Mouse (Mus musculus): Measurements from ENCODE around the gene Cpt2. TPM values are rescaled to one million over a fixed set of nuclear protein-coding genes. Genes with fewer than 3 reads are reported as not detected.
A peak's percentile ranks its signal among the peaks of the same experiment; 100 is the strongest.

Cpt2 gene
- polyA plus RNA-seq, 1 experiment from 2014 or later = 43.7 TPM

DNA sequence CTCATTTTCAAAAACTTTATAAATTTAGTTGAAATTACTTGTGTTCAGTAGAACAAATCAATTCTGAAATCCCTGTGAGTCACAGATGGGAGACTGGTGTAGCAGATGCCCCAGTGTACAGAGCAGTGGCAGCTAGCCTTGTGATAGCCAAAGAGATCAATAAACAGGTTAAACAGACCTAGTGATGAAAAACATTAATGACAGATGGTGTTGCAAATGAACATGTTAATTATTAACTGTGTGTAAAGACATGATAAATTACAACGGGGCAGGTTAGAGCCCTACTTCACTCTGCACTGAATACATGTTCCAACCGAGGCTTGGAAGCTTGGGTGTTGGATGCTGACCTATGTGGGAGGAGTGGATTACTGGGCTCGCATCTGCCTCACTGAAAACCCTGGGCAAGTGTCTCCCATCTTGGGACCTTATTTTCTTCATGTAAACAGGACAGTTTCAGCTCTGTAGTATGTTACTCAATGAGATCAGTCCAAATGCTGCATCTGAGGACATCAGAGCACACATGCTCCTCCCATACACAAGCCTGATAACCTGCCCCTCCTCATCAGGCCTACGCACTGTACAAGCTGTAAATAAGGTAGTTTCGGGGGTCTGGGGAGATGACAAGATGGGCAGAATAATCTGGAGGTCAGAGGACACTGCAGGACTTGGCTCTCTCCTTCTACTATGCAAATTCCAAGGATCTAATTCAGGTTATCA lies 24.0 kb downstream of the Cpt2 start:
- no peak overlapping the region for H3K9ac ChIP-seq (ENCODE audit: low read length)
- H3K27ac ChIP-seq (ENCODE audit: low read length) = no peak overlapping the region
- peaks cover 23% of the 10 kb centered on the region for H3K36me3 ChIP-seq (ENCODE audit: control insufficient read depth, insufficient read depth, low read length)
- H3K9me3 ChIP-seq (ENCODE audit: control insufficient read depth, low read length) = no peaks in the 10 kb centered on the region
- ATAC-seq (ENCODE audit: low read depth) = no peak
- H3K4me2 ChIP-seq (ENCODE audit: low read depth, low read length) = no peak overlapping the region
- H3K4me1 ChIP-seq (replicated peaks; ENCODE audit: control insufficient read depth, insufficient read depth, low read length) = no peaks in the 10 kb centered on the region
- 75% methylated on average over 5 of the region's 5 CpGs for WGBS
- no peak overlapping the region for H3K4me3 ChIP-seq (ENCODE audit: low read length)
- H3K27me3 ChIP-seq (ENCODE audit: control insufficient read depth, insufficient read depth, low read depth, low read length) = no peaks in the 10 kb centered on the region

DNA sequence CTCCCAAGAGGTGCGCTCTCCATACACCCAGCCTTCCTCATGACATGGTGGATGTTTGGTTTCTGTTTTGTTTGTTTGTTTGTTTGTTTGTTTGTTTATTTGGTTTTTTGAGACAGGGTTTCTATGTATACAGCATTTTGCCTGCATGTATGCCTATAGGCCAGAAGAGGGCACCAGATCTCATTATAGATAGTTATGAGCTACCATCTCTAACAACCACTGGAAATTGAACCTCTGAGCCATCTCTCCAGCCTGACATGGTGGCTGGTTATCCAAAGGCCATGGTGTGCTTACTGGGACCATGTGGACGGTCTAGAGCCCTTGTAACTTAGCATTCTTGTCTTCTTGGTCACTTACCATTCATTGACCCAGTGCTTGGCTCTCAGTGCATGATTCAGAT lies 30.7 kb downstream of the Cpt2 start:
- ATAC-seq (ENCODE audit: low read depth) = no peak
- Histone ChIP-seq H3K27me3 (ENCODE audit: control insufficient read depth, insufficient read depth, low read depth, low read length) (no peaks in the 10 kb centered on the region), H3K9me3 (ENCODE audit: control insufficient read depth, low read length) (no peaks in the 10 kb centered on the region), H3K4me2 (ENCODE audit: low read depth, low read length) (no peak overlapping the region), H3K36me3 (ENCODE audit: control insufficient read depth, insufficient read depth, low read length) (peaks cover 25% of the 10 kb centered on the region), H3K4me3 (ENCODE audit: low read length) (no peak overlapping the region), H3K4me1 (replicated peaks; ENCODE audit: control insufficient read depth, insufficient read depth, low read length) (peaks cover 12% of the 10 kb centered on the region; the same call in 1 of the 2 replicates), H3K27ac (ENCODE audit: low read length) (no peak overlapping the region), H3K9ac (ENCODE audit: low read length) (no peak overlapping the region)
- WGBS = 77% methylated on average over 2 of the region's 2 CpGs

DNA sequence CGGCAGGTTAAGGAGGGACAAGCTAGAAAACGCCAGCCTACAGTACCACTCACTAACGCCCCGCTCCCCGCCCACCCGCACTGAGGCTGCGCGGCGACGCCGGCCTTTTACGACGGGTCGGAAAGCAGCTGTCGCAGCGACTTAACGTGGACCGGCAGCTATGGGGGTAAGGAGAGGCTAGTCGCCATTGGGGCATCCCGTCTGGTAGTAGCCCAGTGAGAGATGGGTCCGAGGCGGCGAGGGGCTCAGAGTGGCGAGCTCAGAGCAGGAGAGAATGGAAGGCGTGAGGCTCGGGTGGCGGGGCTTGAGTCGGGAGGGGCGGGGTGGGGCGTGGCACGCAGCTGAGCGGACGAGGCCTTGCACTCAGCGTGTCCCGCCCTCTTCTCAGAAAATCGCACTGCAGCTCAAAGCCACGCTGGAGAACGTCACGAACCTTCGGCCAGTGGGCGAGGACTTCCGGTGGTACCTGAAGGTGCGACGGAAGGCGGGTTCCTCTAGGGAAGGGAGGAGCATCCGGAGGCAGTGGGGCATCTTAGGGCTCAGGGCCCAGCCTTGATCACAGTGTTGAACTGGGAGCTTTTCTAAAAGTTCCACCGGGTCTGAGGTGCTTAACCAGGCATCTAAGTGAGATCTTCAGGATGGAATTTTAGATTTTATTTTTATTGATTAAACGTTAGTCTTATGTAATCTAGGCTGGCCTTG lies 33.5 kb downstream of the Cpt2 start, which contains the start of gene 0610037L13Rik:
Gene 0610037L13Rik (plus strand): TSS at position 83 of the 702 bp plus-strand sequence.
- H3K27ac ChIP-seq (ENCODE audit: low read length) = peak within 1 kb of the TSS; percentile 90
- peak within 1 kb of the TSS; percentile 84 for H3K4me2 ChIP-seq (ENCODE audit: low read depth, low read length)
- no peaks in the 10 kb centered on the region for H3K27me3 ChIP-seq (ENCODE audit: control insufficient read depth, insufficient read depth, low read depth, low read length)
- peaks cover 30% of the 10 kb centered on the region for H3K36me3 ChIP-seq (ENCODE audit: control insufficient read depth, insufficient read depth, low read length)
- H3K4me1 ChIP-seq (replicated peaks; ENCODE audit: control insufficient read depth, insufficient read depth, low read length) = peaks cover 12% of the 10 kb centered on the region; the same call in 1 of the 2 replicates
- peak within 1 kb of the TSS; percentile 80 for H3K9ac ChIP-seq (ENCODE audit: low read length)
- peak within 1 kb of the TSS; percentile 66 for H3K4me3 ChIP-seq (ENCODE audit: low read length)
- peak; percentile 97 for ATAC-seq (ENCODE audit: low read depth)
- no peaks in the 10 kb centered on the region for H3K9me3 ChIP-seq (ENCODE audit: control insufficient read depth, low read length)
- under 1% methylated on average over 48 of the region's 48 CpGs for WGBS

DNA sequence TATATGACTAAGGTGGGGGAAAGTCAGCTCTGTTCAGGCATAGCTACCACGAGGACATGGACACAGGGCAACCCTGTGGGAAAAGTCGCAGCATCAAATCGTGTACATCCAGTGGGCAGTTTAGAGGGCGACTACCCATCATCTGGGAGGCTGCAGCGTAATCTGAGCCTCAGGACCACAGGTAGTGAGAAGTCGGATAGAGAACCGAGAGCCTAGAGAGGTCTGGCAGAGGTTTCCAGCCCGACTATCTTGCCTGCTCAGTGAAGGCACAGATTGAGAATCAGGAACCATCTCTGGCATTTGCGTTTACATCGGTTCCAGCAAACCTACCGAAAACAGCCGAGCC lies 34.1 kb downstream of the Cpt2 start:
- H3K9ac ChIP-seq (ENCODE audit: low read length) = peak overlapping the region; percentile 80
- H3K36me3 ChIP-seq (ENCODE audit: control insufficient read depth, insufficient read depth, low read length) = peaks cover 32% of the 10 kb centered on the region
- H3K4me3 ChIP-seq (ENCODE audit: low read length) = peak overlapping the region; percentile 66
- WGBS = under 1% methylated on average over 12 of the region's 12 CpGs
- H3K27me3 ChIP-seq (ENCODE audit: control insufficient read depth, insufficient read depth, low read depth, low read length) = no peaks in the 10 kb centered on the region
- peaks cover 12% of the 10 kb centered on the region; the same call in 1 of the 2 replicates for H3K4me1 ChIP-seq (replicated peaks; ENCODE audit: control insufficient read depth, insufficient read depth, low read length)
- no peaks in the 10 kb centered on the region for H3K9me3 ChIP-seq (ENCODE audit: control insufficient read depth, low read length)
- peak overlapping the region; percentile 84 for H3K4me2 ChIP-seq (ENCODE audit: low read depth, low read length)
- peak; percentile 41 for ATAC-seq (ENCODE audit: low read depth)
- H3K27ac ChIP-seq (ENCODE audit: low read length) = peak overlapping the region; percentile 90

DNA sequence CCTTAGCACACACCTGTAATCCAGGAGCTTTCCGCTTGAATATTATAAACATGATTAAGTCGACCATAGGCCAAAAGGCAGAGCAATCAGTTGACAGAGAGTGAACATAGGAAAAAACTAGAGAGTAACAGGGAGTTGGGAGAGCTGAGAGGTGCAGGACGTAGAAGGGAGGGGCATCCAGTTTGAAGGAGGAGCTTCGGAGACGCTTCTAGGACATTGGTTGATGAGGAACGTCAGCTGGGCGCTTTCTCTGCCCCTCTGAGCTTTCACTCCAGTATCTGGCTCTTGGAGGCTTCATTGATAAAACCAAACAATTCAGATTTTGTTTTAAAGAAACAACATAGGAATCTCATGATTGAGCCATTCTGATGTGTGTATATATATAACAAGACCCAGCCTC lies 37.0 kb downstream of the Cpt2 start:
- WGBS = 77% methylated on average over 7 of the region's 7 CpGs
- no peak for ATAC-seq (ENCODE audit: low read depth)
- H3K4me3 ChIP-seq (ENCODE audit: low read length) = no peak overlapping the region

DNA sequence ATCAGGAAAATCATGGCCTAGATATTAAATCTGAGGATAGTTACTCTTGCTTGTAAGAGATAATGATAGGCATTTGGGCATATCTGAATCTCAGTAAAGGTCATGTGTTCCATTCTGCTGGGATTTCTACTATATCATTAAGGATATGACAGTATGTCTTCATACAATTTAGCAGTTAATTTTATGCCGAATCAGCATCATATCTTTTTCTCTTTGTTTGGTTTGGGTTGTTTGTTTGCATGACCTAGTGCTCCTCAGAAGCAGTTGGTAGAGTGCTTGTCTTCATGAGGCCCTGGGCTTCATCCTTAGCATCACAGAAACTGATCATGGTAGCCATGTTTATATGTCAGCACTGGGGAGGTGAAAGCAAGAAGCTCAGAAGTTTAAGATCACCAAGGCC lies 41.8 kb downstream of the Cpt2 start:
- Histone ChIP-seq H3K9ac (ENCODE audit: low read length) (no peak overlapping the region), H3K27ac (ENCODE audit: low read length) (no peak overlapping the region), H3K36me3 (ENCODE audit: control insufficient read depth, insufficient read depth, low read length) (peaks cover 34% of the 10 kb centered on the region), H3K4me1 (replicated peaks; ENCODE audit: control insufficient read depth, insufficient read depth, low read length) (peaks cover 8% of the 10 kb centered on the region), H3K4me3 (ENCODE audit: low read length) (no peak overlapping the region), H3K27me3 (ENCODE audit: control insufficient read depth, insufficient read depth, low read depth, low read length) (no peaks in the 10 kb centered on the region), H3K9me3 (ENCODE audit: control insufficient read depth, low read length) (no peaks in the 10 kb centered on the region), H3K4me2 (ENCODE audit: low read depth, low read length) (no peak overlapping the region)
- 78% methylated on average over 1 of the region's 1 CpGs for WGBS
- no peak for ATAC-seq (ENCODE audit: low read depth)

More for the DNA sequence above, 37.0 kb downstream of the Cpt2 start:
- H3K9me3 ChIP-seq (ENCODE audit: control insufficient read depth, low read length) = no peaks in the 10 kb centered on the region
- H3K27me3 ChIP-seq (ENCODE audit: control insufficient read depth, insufficient read depth, low read depth, low read length) = no peaks in the 10 kb centered on the region
- H3K36me3 ChIP-seq (ENCODE audit: control insufficient read depth, insufficient read depth, low read length) = peaks cover 39% of the 10 kb centered on the region
- no peak overlapping the region for H3K27ac ChIP-seq (ENCODE audit: low read length)
- H3K9ac ChIP-seq (ENCODE audit: low read length) = no peak overlapping the region
- no peak overlapping the region for H3K4me2 ChIP-seq (ENCODE audit: low read depth, low read length)
- peaks cover 12% of the 10 kb centered on the region; the same call in 1 of the 2 replicates for H3K4me1 ChIP-seq (replicated peaks; ENCODE audit: control insufficient read depth, insufficient read depth, low read length)

DNA sequence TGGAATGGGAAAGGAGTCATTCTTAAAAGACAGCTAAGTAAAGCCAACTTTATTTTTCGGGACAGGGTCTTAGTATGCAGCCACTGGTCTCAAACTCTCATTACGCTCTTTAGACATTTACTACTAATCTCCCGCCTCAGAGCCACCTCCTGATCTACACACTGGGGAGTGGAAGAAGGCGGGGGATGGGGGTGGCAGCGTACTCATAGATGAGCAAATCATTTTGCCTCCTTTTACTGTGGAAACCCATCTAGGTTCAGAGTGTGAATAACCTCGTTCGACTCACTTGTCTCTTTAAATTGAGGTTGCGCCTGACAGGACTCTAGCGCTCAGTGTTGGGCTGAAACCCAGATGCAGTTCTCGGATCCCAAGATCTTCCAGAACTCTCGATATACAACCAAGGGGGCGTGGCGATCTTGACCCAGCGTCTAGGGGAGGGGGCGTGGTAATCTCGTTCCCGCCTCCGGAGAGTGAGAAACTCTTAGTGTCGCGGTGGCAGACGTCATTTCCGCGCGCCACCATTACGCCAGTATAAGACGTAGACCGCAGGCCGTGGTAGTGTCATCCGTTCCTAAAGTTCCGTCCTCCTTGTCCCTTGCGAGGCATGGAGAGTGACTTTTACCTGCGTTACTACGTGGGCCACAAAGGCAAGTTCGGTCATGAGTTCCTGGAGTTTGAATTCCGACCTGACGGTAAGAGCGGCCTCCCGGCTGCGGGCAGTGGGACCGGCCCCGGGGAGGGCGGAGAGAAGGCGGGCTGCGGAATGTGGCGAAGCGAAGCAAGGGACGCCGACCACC lies 44.0 kb downstream of the Cpt2 start, which contains the start of gene Magoh:
Gene Magoh (plus strand): TSS at position 502 of the 797 bp plus-strand sequence.
- Histone ChIP-seq H3K9me3 (ENCODE audit: control insufficient read depth, low read length) (no peaks in the 10 kb centered on the region), H3K4me2 (ENCODE audit: low read depth, low read length) (peak within 1 kb of the TSS; percentile 88), H3K27me3 (ENCODE audit: control insufficient read depth, insufficient read depth, low read depth, low read length) (no peaks in the 10 kb centered on the region), H3K4me1 (replicated peaks; ENCODE audit: control insufficient read depth, insufficient read depth, low read length) (peaks cover 8% of the 10 kb centered on the region), H3K4me3 (ENCODE audit: low read length) (peak within 1 kb of the TSS; percentile 91), H3K36me3 (ENCODE audit: control insufficient read depth, insufficient read depth, low read length) (peaks cover 19% of the 10 kb centered on the region), H3K27ac (ENCODE audit: low read length) (peak within 1 kb of the TSS; percentile 55), H3K9ac (ENCODE audit: low read length) (peak within 1 kb of the TSS; percentile 86)
- 2% methylated on average over 48 of the region's 48 CpGs for WGBS
- peak; percentile 99 for ATAC-seq (ENCODE audit: low read depth)

DNA sequence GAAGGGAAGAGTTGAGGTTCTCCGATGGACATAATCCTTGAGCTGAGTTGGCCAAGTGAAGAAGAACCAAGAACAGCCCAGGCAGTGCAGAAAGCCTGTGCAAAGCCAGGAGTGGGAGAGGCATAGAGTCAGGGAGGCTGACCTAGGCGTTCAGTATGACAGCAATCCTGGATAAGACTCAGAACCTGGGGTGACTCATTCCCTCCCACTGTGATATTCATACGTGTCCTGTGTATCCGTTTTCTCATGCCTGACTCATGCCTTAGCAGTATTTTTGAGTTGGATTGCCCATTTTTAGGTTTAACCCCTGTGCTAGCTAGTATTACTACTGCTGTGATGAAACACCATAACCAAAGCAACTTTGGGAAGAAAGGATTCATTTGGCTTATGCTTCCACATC lies 58.5 kb downstream of the Cpt2 start:
- Histone ChIP-seq H3K27me3 (ENCODE audit: control insufficient read depth, insufficient read depth, low read depth, low read length) (no peaks in the 10 kb centered on the region), H3K4me3 (ENCODE audit: low read length) (no peak overlapping the region), H3K36me3 (ENCODE audit: control insufficient read depth, insufficient read depth, low read length) (no peaks in the 10 kb centered on the region), H3K27ac (ENCODE audit: low read length) (no peak overlapping the region), H3K9me3 (ENCODE audit: control insufficient read depth, low read length) (no peaks in the 10 kb centered on the region), H3K4me2 (ENCODE audit: low read depth, low read length) (no peak overlapping the region), H3K9ac (ENCODE audit: low read length) (no peak overlapping the region), H3K4me1 (replicated peaks; ENCODE audit: control insufficient read depth, insufficient read depth, low read length) (no peaks in the 10 kb centered on the region)
- 74% methylated on average over 4 of the region's 4 CpGs for WGBS
- ATAC-seq (ENCODE audit: low read depth) = no peak

DNA sequence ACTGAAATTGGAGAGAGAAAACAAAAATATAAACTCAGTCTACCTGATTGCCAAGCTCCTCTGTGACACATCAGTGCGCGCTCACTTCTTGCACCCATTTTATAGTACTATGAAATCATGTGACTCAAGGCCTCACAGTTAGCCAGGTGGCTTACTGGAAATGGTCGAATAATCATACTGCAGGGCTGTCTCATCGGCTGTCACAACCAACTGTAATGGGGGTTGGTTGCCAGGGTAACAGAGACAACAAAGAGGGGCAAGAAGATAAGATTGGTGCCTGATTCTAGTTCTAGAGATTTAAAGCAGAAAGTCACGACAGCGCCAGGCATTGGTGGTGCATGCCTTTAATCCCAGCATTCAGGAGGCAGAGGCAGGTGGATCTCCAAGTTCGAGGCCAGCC lies 64.4 kb downstream of the Cpt2 start:
- Histone ChIP-seq H3K4me2 (ENCODE audit: low read depth, low read length) (no peak overlapping the region), H3K4me1 (replicated peaks; ENCODE audit: control insufficient read depth, insufficient read depth, low read length) (no peaks in the 10 kb centered on the region), H3K4me3 (ENCODE audit: low read length) (no peak overlapping the region), H3K36me3 (ENCODE audit: control insufficient read depth, insufficient read depth, low read length) (no peaks in the 10 kb centered on the region), H3K27ac (ENCODE audit: low read length) (no peak overlapping the region), H3K9ac (ENCODE audit: low read length) (no peak overlapping the region), H3K9me3 (ENCODE audit: control insufficient read depth, low read length) (no peaks in the 10 kb centered on the region), H3K27me3 (ENCODE audit: control insufficient read depth, insufficient read depth, low read depth, low read length) (no peaks in the 10 kb centered on the region)
- 85% methylated on average over 7 of the region's 7 CpGs for WGBS
- no peak for ATAC-seq (ENCODE audit: low read depth)

Measured in lung, embryonic 16.5 days (tissue).